Mouse (Mus musculus): ENCODE results near the gene Man1b1. TPM values are rescaled to one million over a fixed set of nuclear protein-coding genes. Genes with fewer than 3 reads are reported as not detected.

The Man1b1 gene
- 28.4 and 31.3 TPM in 2 replicates for polyA plus RNA-seq (2015; fragmentation: Nextera tagmentation; extraction: Ambion mirVana)

GRCm38 (mm10) chr2:25332286-25333160 lies at the start of gene Man1b1:
TSS of gene Man1b1 (plus strand) at chr2:25332338.
- Histone ChIP-seq H3K9ac (peak within 1 kb of the TSS; percentile 95), H3K36me3 (peaks cover 40% of the 10 kb centered on the region), H3K9me3 (no peaks in the 10 kb centered on the region), H3K27me3 (replicated peaks) (no peaks in the 10 kb centered on the region), H3K4me1 (peaks cover 18% of the 10 kb centered on the region), H3K4me2 (peak within 1 kb of the TSS; percentile 91), H3K27ac (replicated peaks) (peak within 1 kb of the TSS; percentile 83), H3K4me3 (peak within 1 kb of the TSS; percentile 93)
- ATAC-seq (ENCODE audit: extremely low read depth, insufficient number of reproducible peaks, low FRiP score, low TSS enrichment): peak; percentile 93
- WGBS: under 1% methylated on average over 78 of the region's 78 CpGs

DNA sequence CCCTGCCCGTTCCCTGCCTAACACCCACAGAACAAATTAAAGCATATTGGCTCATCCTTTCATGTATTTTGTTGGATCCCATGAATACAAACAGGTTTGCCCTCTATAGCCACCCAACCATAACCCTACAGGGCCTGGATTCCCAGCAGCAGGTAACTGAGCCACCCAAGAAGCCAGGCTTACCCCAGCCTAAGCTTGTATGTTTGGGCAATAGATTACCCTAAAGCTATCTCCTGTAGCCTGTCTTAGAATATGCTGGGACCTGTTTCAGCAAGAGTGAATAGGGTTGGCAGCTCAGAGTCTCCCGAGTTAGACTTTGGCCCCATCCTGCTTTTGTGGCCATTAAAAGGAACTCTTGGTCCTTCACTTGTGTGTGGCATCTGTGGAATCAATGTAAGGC lies 46.6 kb upstream of the Man1b1 start:
- Histone ChIP-seq H3K36me3 (peaks cover 57% of the 10 kb centered on the region), H3K9me3 (no peaks in the 10 kb centered on the region), H3K27ac (replicated peaks) (no peak overlapping the region), H3K4me3 (no peak overlapping the region), H3K27me3 (replicated peaks) (peaks cover 35% of the 10 kb centered on the region), H3K4me2 (no peak overlapping the region), H3K9ac (no peak overlapping the region), H3K4me1 (peaks cover 25% of the 10 kb centered on the region)
- no peak for ATAC-seq (ENCODE audit: extremely low read depth, insufficient number of reproducible peaks, low FRiP score, low TSS enrichment)
- WGBS: 97% methylated on average over 2 of the region's 2 CpGs

GRCm38 (mm10) chr2:25286314-25286713 lies 45.8 kb upstream of the Man1b1 start:
- no peaks in the 10 kb centered on the region for H3K9me3 ChIP-seq
- WGBS: 44% methylated on average over 1 of the region's 1 CpGs
- peaks cover 42% of the 10 kb centered on the region for H3K27me3 ChIP-seq (replicated peaks)
- H3K27ac ChIP-seq (replicated peaks): no peak overlapping the region
- ATAC-seq (ENCODE audit: extremely low read depth, insufficient number of reproducible peaks, low FRiP score, low TSS enrichment): no peak
- H3K9ac ChIP-seq: no peak overlapping the region
- H3K36me3 ChIP-seq: peaks cover 50% of the 10 kb centered on the region
- no peak overlapping the region for H3K4me2 ChIP-seq
- no peak overlapping the region for H3K4me3 ChIP-seq
- peaks cover 32% of the 10 kb centered on the region for H3K4me1 ChIP-seq

GRCm38 (mm10) chr2:25286837-25287636 lies 45.1 kb upstream of the Man1b1 start:
- ATAC-seq (ENCODE audit: extremely low read depth, insufficient number of reproducible peaks, low FRiP score, low TSS enrichment): no peak
- Histone ChIP-seq H3K27me3 (replicated peaks) (peaks cover 50% of the 10 kb centered on the region), H3K27ac (replicated peaks) (no peak overlapping the region), H3K9ac (no peak overlapping the region), H3K9me3 (no peaks in the 10 kb centered on the region), H3K4me1 (peaks cover 40% of the 10 kb centered on the region), H3K4me2 (no peak overlapping the region), H3K36me3 (peaks cover 45% of the 10 kb centered on the region), H3K4me3 (no peak overlapping the region)
- WGBS: 43% methylated on average over 7 of the region's 7 CpGs

GRCm38 (mm10) chr2:25287927-25288649 lies 44.0 kb upstream of the Man1b1 start, which contains the start of gene Tmem210:
TSS of gene Tmem210 (plus strand) at chr2:25288145.
- no peak for ATAC-seq (ENCODE audit: extremely low read depth, insufficient number of reproducible peaks, low FRiP score, low TSS enrichment)
- no peaks in the 10 kb centered on the region for H3K9me3 ChIP-seq
- H3K27me3 ChIP-seq (replicated peaks): peaks cover 60% of the 10 kb centered on the region
- H3K4me1 ChIP-seq: peaks cover 46% of the 10 kb centered on the region
- no peak within 1 kb of the TSS for H3K4me3 ChIP-seq
- no peak within 1 kb of the TSS for H3K9ac ChIP-seq
- no peak within 1 kb of the TSS for H3K4me2 ChIP-seq
- whole genome bisulfite sequencing: 76% methylated on average over 6 of the region's 6 CpGs
- H3K36me3 ChIP-seq: peaks cover 34% of the 10 kb centered on the region
- no peak within 1 kb of the TSS for H3K27ac ChIP-seq (replicated peaks)

- no peak overlapping the region for H3K9ac ChIP-seq
- ATAC-seq (ENCODE audit: extremely low read depth, insufficient number of reproducible peaks, low FRiP score, low TSS enrichment): no peak
- H3K36me3 ChIP-seq: peaks cover 26% of the 10 kb centered on the region
- WGBS: 63% methylated on average over 7 of the region's 7 CpGs
- H3K9me3 ChIP-seq: no peaks in the 10 kb centered on the region
- H3K27ac ChIP-seq (replicated peaks): no peak overlapping the region
- no peak overlapping the region for H3K4me3 ChIP-seq
- H3K27me3 ChIP-seq (replicated peaks): peaks cover 68% of the 10 kb centered on the region
- no peak overlapping the region for H3K4me2 ChIP-seq
- H3K4me1 ChIP-seq: peaks cover 46% of the 10 kb centered on the region
Observed at GRCm38 (mm10) chr2:25288734-25289345, 43.3 kb upstream of the Man1b1 start.

DNA sequence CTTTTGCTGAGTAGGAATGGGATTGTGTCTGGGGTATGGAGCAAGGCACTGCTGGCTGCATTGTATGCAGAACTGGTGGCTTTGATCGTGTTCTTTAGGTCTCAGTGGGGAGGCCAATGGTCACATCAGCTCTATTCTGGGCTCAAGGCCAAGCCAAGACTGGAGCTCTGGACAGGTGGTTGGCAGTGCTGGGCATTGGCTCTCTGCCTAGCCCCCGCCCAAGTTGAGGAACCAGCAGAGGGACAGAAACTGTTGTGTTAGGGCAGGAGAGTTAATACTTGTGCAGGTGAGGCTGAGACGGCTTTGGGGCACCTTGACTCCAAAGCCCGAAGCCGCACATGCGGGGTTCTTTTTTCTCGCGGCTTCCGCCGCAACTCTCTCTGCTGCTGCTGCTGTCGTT lies 42.5 kb upstream of the Man1b1 start, which contains the start of gene Lrrc26:
Gene Lrrc26, plus strand, starts transcription at position 265 of the 400 bp plus-strand sequence.
- peaks cover 18% of the 10 kb centered on the region for H3K36me3 ChIP-seq
- no peak within 1 kb of the TSS for H3K9ac ChIP-seq
- H3K4me3 ChIP-seq: peak within 1 kb of the TSS; percentile 36
- ATAC-seq (ENCODE audit: extremely low read depth, insufficient number of reproducible peaks, low FRiP score, low TSS enrichment): no peak
- 8% methylated on average over 11 of the region's 11 CpGs for WGBS
- peaks cover 46% of the 10 kb centered on the region for H3K4me1 ChIP-seq
- peaks cover 76% of the 10 kb centered on the region for H3K27me3 ChIP-seq (replicated peaks)
- peak within 1 kb of the TSS; percentile 49 for H3K4me2 ChIP-seq
- H3K9me3 ChIP-seq: no peaks in the 10 kb centered on the region
- H3K27ac ChIP-seq (replicated peaks): no peak within 1 kb of the TSS

- H3K4me1 ChIP-seq: peaks cover 46% of the 10 kb centered on the region
- H3K9me3 ChIP-seq: no peaks in the 10 kb centered on the region
- H3K4me2 ChIP-seq: peak overlapping the region; percentile 49
- 1% methylated on average over 54 of the region's 54 CpGs for WGBS
- H3K36me3 ChIP-seq: peaks cover 12% of the 10 kb centered on the region
- peak overlapping the region; percentile 36 for H3K4me3 ChIP-seq
- no peak overlapping the region for H3K9ac ChIP-seq
- H3K27ac ChIP-seq (replicated peaks): no peak overlapping the region
- peaks cover 82% of the 10 kb centered on the region for H3K27me3 ChIP-seq (replicated peaks)
- no peak for ATAC-seq (ENCODE audit: extremely low read depth, insufficient number of reproducible peaks, low FRiP score, low TSS enrichment)
Observed at GRCm38 (mm10) chr2:25290101-25290815, 41.9 kb upstream of the Man1b1 start.

DNA sequence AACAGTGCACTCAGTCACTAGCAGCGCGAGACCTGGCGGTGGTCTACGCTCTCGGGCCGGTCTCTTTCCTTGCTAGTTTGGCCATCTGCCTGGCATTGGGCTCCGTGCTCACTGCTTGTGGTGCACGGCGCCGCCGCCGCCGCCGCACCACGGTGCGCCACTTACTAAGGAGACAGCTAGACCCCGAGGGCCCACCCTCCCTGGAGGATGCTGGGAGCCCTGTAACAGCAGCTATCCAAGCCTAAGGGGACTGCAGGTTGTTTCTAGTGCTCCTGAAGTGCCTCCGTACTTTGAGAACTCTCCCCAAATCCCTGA lies 41.4 kb upstream of the Man1b1 start:
- no peak for ATAC-seq (ENCODE audit: extremely low read depth, insufficient number of reproducible peaks, low FRiP score, low TSS enrichment)
- WGBS: under 1% methylated on average over 18 of the region's 18 CpGs
- Histone ChIP-seq H3K9ac (no peak overlapping the region), H3K4me3 (peak overlapping the region; percentile 36), H3K4me2 (peak overlapping the region; percentile 49), H3K9me3 (no peaks in the 10 kb centered on the region), H3K4me1 (peaks cover 46% of the 10 kb centered on the region), H3K27ac (replicated peaks) (no peak overlapping the region), H3K36me3 (peaks cover 7% of the 10 kb centered on the region), H3K27me3 (replicated peaks) (peaks cover 87% of the 10 kb centered on the region)

Measured in heart, embryonic 13.5 days (tissue).